Mouse (Mus musculus) megakaryocyte, embryonic 14.5 days (primary cell): ENCODE data around the gene Tspan11. TPM values are rescaled to one million over a fixed set of nuclear protein-coding genes. Genes with fewer than 3 reads are reported as not detected.

Source experiments
- H3K27me3 ChIP-seq: replicated peaks from 2 replicates; pipeline ENCODE3; 2012; ENCODE audit warnings: inconsistent platforms
- H3K36me3 ChIP-seq: replicated peaks from 2 replicates; pipeline ENCODE3; 2012; ENCODE audit warnings: low read length, inconsistent platforms, mixed read lengths
- H3K4me1 ChIP-seq: 2 replicates; pipeline ENCODE4 v1.6.1; 2012; ENCODE audit warnings: inconsistent platforms
- H3K4me3 ChIP-seq: replicated peaks from 2 replicates; pipeline ENCODE3; 2012; ENCODE audit warnings: moderate library complexity, mild to moderate bottlenecking, inconsistent platforms
- H3K9me3 ChIP-seq: 2 replicates; pipeline ENCODE4 v1.6.1; 2012; ENCODE audit warnings: inconsistent platforms
- FLI1 ChIP-seq: IDR thresholded peaks from 2 replicates; pipeline ENCODE4 v1.6.1; 2012; ENCODE audit warnings: low read length, inconsistent platforms, mixed read lengths
- GATA1 ChIP-seq: IDR thresholded peaks from 3 replicates; pipeline ENCODE4 v1.6.1; 2012; ENCODE audit warnings: mixed read lengths, low read length, inconsistent platforms, borderline replicate concordance
- polyA plus RNA-seq: library from polyadenylated mRNA; stranded (reverse); fragments of >175 nt; gene quantifications from 2 replicates; pipeline ENCODE4 v1.2.3, GENCODE M21; 2012; ENCODE audit warnings: low replicate concordance; ENCODE audit not compliant: insufficient read depth

Tspan11 gene
- polyA plus RNA-seq, 1 experiment: not detected

DNA sequence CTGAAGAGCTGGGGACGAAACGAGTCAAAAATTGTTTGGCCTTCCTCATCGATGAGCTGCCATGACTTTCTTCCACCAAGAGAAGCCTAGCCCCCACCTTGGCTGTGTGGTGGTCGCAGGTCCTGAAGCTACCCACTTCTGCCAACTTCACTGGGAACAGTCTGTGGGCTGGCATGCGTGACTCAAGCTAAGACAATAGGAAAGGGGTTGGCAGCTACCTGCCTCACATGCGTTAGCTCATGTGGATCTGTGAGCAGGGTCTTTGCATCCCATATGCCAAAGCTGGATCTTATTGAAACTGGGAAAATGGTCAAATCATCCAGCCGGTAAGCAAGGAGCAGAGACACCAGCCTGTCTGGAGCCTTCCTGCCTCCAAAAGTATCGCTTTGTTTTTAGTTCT lies 14.8 kb upstream of the Tspan11 start:
- Histone ChIP-seq H3K36me3 (no peaks in the 10 kb centered on the region), H3K27me3 (peaks cover 63% of the 10 kb centered on the region), H3K9me3 (peaks cover 38% of the 10 kb centered on the region), H3K4me3 (no peak overlapping the region), H3K4me1 (no peaks in the 10 kb centered on the region)
- TF ChIP-seq GATA1 (no peak), FLI1 (no peak)

GRCm38 (mm10) chr6:127875883-127876282 lies 11.5 kb upstream of the Tspan11 start:
- Histone ChIP-seq H3K9me3 (peaks cover 43% of the 10 kb centered on the region), H3K4me3 (no peak overlapping the region), H3K36me3 (no peaks in the 10 kb centered on the region), H3K4me1 (peaks cover 2% of the 10 kb centered on the region; the same call in 1 of the 2 replicates), H3K27me3 (peaks cover 63% of the 10 kb centered on the region)
- TF ChIP-seq GATA1: no peak
- TF ChIP-seq FLI1: no peak

DNA sequence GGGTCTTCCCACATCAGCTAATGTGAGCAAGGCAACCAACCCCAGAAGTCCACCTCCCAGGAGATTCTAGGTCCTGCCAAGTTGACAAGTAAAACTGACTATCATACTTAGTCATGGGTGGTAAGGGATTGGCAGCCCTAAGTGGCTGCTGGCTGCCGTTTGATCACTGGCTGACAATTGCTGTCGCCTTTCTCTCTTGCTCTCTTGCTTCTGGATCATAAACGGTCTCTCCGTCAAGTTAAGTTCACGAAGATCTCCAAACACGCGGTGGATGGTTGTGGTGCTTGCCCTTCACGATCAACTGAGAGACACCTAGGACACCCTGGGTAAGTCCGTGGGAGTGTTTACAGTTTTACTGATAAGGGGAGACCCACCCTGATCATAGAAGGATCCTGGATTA lies 11.0 kb upstream of the Tspan11 start:
- TF ChIP-seq GATA1: no peak
- TF ChIP-seq FLI1: no peak
- Histone ChIP-seq H3K36me3 (no peaks in the 10 kb centered on the region), H3K9me3 (peaks cover 38% of the 10 kb centered on the region), H3K27me3 (peaks cover 63% of the 10 kb centered on the region), H3K4me1 (peaks cover 3% of the 10 kb centered on the region; the same call in 1 of the 2 replicates), H3K4me3 (no peak overlapping the region)

- H3K4me1 ChIP-seq: peaks cover 3% of the 10 kb centered on the region; the same call in 1 of the 2 replicates
- TF ChIP-seq GATA1 (no peak), FLI1 (no peak)
- no peak overlapping the region for H3K4me3 ChIP-seq
- H3K9me3 ChIP-seq: peaks cover 34% of the 10 kb centered on the region
- H3K36me3 ChIP-seq: no peaks in the 10 kb centered on the region
- H3K27me3 ChIP-seq: peaks cover 59% of the 10 kb centered on the region
Measured at GRCm38 (mm10) chr6:127877026-127877425, 10.4 kb upstream of the Tspan11 start.

GRCm38 (mm10) chr6:127879472-127879871 lies 7.9 kb upstream of the Tspan11 start:
- peaks cover 55% of the 10 kb centered on the region for H3K27me3 ChIP-seq
- H3K9me3 ChIP-seq: peaks cover 24% of the 10 kb centered on the region
- TF ChIP-seq GATA1: no peak
- no peak for TF ChIP-seq FLI1
- H3K4me3 ChIP-seq: no peak overlapping the region
- H3K4me1 ChIP-seq: peaks cover 3% of the 10 kb centered on the region; the same call in 1 of the 2 replicates
- H3K36me3 ChIP-seq: no peaks in the 10 kb centered on the region

- no peaks in the 10 kb centered on the region for H3K36me3 ChIP-seq
- no peak for TF ChIP-seq GATA1
- no peak for TF ChIP-seq FLI1
- H3K4me1 ChIP-seq: peaks cover 17% of the 10 kb centered on the region
- H3K4me3 ChIP-seq: no peak overlapping the region
- peaks cover 17% of the 10 kb centered on the region for H3K9me3 ChIP-seq
- peaks cover 79% of the 10 kb centered on the region for H3K27me3 ChIP-seq
Measured at GRCm38 (mm10) chr6:127886916-127887315, 473 bp upstream of the Tspan11 start.

- H3K4me3 ChIP-seq: no peak overlapping the region
- no peaks in the 10 kb centered on the region for H3K36me3 ChIP-seq
- peaks cover 86% of the 10 kb centered on the region for H3K27me3 ChIP-seq
- H3K9me3 ChIP-seq: peaks cover 17% of the 10 kb centered on the region
- TF ChIP-seq GATA1: no peak
- TF ChIP-seq FLI1: no peak
- peaks cover 17% of the 10 kb centered on the region for H3K4me1 ChIP-seq
Measured at GRCm38 (mm10) chr6:127888581-127888980, 1.2 kb downstream of the Tspan11 start.

DNA sequence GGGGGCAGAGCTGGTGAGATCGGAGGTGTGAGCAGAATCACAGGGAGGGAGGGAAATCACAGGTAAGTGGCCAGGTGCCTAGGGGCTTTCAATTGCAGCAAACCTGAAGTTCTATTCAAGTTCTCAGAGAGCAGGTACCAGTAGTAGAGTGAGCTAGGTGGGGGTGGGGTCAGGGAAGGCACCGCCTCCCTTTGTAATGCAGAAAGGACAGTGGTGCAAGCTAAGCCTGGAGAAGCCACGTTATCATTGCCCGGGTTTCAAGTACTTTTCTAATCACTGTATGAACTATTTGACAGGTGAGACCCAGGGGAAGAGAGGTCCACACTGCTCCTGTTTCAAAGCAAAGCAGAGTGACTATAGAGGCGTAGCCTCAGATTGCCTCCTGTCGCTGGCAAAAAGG lies 6.2 kb downstream of the Tspan11 start:
- Histone ChIP-seq H3K4me1 (no peaks in the 10 kb centered on the region), H3K4me3 (no peak overlapping the region), H3K27me3 (peaks cover 82% of the 10 kb centered on the region), H3K36me3 (no peaks in the 10 kb centered on the region), H3K9me3 (peaks cover 14% of the 10 kb centered on the region)
- TF ChIP-seq GATA1 (no peak), FLI1 (no peak)

GRCm38 (mm10) chr6:127894999-127895398 lies 7.6 kb downstream of the Tspan11 start:
- no peak for TF ChIP-seq GATA1
- TF ChIP-seq FLI1: no peak
- Histone ChIP-seq H3K4me3 (no peak overlapping the region), H3K36me3 (no peaks in the 10 kb centered on the region), H3K4me1 (no peaks in the 10 kb centered on the region), H3K9me3 (peaks cover 20% of the 10 kb centered on the region), H3K27me3 (peaks cover 75% of the 10 kb centered on the region)

- no peak overlapping the region for H3K4me3 ChIP-seq
- H3K9me3 ChIP-seq: peaks cover 27% of the 10 kb centered on the region
- peaks cover 77% of the 10 kb centered on the region for H3K27me3 ChIP-seq
- no peak for TF ChIP-seq FLI1
- no peak for TF ChIP-seq GATA1
- no peaks in the 10 kb centered on the region for H3K36me3 ChIP-seq
- H3K4me1 ChIP-seq: no peaks in the 10 kb centered on the region
Measured at GRCm38 (mm10) chr6:127896425-127896824, 9.0 kb downstream of the Tspan11 start.

DNA sequence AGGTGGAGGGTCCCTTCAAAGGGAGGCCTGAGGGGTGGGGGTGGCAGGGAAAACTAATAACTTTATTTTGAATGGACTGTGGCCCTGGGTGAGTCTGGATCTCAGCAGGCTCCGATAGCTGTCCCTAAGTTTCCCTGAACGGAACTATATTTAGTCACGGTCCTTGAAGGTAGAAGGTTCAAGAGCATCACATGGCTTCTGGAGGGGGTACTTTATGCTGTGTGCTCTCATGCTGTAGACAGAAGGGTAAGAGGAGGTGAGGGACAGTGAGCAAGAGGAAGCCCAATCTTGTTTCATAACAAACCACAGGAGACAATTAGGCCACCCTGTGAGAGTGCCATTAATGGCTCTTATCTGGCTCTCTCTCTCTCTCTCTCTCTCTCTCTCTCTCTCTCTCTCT lies 10.0 kb downstream of the Tspan11 start:
- no peaks in the 10 kb centered on the region for H3K36me3 ChIP-seq
- TF ChIP-seq GATA1: no peak
- TF ChIP-seq FLI1: no peak
- no peak overlapping the region for H3K4me3 ChIP-seq
- peaks cover 71% of the 10 kb centered on the region for H3K27me3 ChIP-seq
- peaks cover 27% of the 10 kb centered on the region for H3K9me3 ChIP-seq
- no peaks in the 10 kb centered on the region for H3K4me1 ChIP-seq
